Mouse (Mus musculus) brain, embryonic 14.5 days (tissue): ENCODE results near the gene Rtraf. TPM values are rescaled to one million over a fixed set of nuclear protein-coding genes. Genes with fewer than 3 reads are reported as not detected.
A peak's percentile ranks its signal among the peaks of the same experiment; 100 is the strongest.

Source experiments
- DNase-seq: peaks from one replicate; pipeline ENCODE4 v3.0.0-alpha.2; 2011; ENCODE audit warnings: low read depth
- CTCF ChIP-seq: fragments of 200-500 bp; IDR thresholded peaks from 2 replicates; pipeline ENCODE4 v1.5.1; 2012; ENCODE audit warnings: inconsistent platforms, mild to moderate bottlenecking, moderate library complexity, borderline replicate concordance; ENCODE audit not compliant: insufficient read depth, insufficient read length; ENCODE audit errors: extremely low read depth
- POLR2A ChIP-seq: fragments of 200-500 bp; IDR thresholded peaks from 2 replicates; pipeline ENCODE4 v1.6.1; 2012; ENCODE audit warnings: mild to moderate bottlenecking, inconsistent platforms, borderline replicate concordance; ENCODE audit not compliant: poor library complexity, insufficient read depth, insufficient read length, severe bottlenecking; ENCODE audit errors: extremely low read depth
- polyA plus RNA-seq: library from polyadenylated mRNA; depleted of rRNA; stranded (reverse); fragments of >200 nt; gene quantifications from 2 replicates; pipeline ENCODE4 v1.2.3, GENCODE M21; 2012

The Rtraf gene
- polyA plus RNA-seq, 1 experiment = 107 TPM

DNA sequence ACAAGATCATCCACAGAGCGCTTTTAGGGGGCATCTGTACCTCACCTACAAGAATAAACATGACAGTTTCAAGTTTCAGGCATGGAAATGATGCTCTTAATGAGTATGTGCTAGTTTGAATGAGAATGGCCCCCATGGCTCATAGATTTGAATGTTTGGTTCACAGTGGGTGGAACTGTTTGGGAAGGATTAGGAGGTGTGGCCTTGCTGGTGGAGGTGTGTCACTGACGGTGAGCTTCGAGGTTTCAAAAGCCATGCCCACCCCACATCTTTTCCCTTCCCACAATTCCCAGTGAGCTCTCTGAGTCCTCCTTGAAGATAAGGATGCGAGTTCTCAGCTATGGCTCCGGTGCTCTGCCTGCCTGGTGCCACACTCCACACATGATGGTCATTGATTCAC lies 1.9 kb downstream of the Rtraf start:
- no peak for DNase-seq
- TF ChIP-seq CTCF = no peak
- no peak for TF ChIP-seq POLR2A

DNA sequence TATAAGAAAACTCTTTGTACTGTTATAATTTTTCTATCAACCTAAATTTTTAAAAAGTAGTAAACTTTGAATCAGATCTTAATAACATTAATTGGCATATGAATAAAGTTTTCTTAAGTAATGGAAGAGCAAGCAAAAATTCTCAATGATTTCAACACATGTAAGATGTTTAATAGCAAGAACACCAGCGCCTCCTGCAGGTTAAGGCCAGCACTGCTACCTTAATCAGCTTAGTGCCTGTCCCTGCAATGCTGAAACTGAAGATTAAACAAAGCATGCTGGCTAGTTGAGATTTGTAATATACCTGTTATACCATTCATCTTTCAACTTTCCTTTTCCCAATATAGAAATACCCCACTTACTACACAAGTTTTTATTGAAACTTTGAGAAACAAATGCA lies 5.7 kb downstream of the Rtraf start:
- peak; percentile 83 for DNase-seq
- TF ChIP-seq CTCF = peak; percentile 82
- no peak for TF ChIP-seq POLR2A

DNA sequence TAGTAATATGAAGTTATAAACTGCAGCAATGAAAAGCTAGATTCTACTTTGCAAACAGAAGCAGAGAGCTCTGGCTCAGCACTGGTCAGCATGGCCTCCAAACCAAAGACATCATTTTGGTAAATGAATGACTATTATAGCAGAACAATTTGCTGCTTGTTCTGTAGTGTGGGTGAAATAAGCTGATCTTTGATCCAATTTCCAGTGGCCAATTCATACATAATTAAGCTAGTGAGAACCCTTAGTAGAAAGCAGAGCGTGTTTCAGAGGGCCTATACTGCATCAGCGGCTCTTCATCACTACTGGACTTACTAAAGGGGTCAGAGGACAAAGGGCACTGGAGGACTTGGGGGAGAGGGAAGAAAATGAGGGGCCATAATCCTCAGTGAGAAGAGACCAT lies 10.6 kb downstream of the Rtraf start:
- no peak for TF ChIP-seq CTCF
- no peak for TF ChIP-seq POLR2A
- no peak for DNase-seq

DNA sequence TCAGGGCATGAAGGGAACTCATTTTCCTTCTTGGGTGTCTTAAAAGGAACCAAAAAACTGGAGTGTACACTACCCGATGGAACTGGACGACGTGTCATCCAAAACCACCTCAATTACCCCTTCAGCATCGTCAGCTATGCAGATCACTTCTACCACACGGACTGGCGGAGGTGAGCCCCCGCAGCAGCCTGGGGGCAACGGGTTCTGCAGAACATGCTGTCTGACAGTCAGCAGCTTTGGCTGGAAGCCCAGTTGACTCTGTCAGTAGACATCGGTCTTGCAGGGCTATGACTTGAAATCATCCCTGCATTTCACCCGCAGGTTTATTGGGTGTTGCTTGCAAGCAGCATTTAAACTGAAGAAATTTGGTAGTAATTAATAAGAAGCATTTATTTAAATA lies 13.7 kb downstream of the Rtraf start:
- peak; percentile 57 for DNase-seq
- TF ChIP-seq CTCF = no peak
- TF ChIP-seq POLR2A = no peak

DNA sequence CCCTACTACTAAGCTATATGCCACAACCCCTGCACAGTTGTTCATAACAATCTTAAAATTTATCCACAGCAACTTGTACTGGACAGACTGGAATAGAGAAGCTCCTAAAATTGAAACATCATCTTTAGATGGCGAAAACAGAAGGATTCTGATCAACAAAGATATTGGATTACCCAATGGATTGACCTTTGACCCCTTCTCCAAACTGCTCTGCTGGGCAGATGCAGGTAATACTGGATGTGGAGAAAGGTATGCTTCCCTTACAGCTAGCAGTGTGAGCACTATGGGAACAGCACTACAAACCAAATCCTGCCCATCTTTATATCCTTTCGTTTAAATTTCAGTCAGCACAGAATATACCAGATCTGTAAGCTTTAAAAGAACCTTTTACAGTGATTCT lies 15.8 kb downstream of the Rtraf start:
- DNase-seq = no peak
- TF ChIP-seq POLR2A = no peak
- TF ChIP-seq CTCF = no peak

DNA sequence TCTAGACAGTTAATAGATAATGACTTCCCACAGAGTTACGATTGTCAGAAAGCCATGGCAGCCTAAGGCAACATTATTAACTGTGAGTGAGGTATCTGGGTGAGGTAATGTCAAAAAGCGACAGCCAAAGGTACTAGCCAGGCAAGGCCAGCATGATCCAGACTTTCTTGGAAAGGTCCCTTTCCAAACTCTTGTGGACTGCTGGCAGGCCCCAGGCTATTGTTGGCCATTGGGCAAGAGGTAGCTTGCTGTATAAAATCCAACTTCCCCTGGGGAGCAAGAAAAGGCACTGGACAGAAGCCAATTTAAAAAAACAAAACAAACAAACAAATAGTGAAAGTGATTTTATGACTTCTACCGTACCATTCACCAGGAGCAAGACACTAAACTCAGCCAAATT lies 16.3 kb downstream of the Rtraf start:
- DNase-seq = no peak
- TF ChIP-seq POLR2A (no peak), CTCF (no peak)

DNA sequence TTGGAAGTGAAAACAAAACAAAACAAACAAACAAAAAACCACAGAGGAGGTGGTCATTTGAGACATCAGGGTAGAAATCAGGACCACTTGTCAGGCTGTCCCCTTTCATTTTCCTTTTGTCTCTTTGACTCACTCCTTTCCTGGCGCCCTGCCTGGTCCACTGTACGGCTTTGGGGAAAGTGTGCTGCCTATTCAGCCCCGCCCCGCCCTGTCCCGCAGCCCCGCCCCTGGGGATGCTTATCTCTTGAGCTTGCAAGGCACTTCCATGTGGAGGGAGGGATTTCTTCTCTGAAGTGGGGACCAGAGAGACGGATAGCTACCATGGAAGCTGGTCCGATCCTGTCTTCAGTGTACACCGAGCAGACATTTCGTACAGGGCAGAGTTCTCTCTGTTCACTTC lies 20.0 kb downstream of the Rtraf start:
- TF ChIP-seq CTCF (no peak), POLR2A (no peak)
- peak; percentile 69 for DNase-seq

DNA sequence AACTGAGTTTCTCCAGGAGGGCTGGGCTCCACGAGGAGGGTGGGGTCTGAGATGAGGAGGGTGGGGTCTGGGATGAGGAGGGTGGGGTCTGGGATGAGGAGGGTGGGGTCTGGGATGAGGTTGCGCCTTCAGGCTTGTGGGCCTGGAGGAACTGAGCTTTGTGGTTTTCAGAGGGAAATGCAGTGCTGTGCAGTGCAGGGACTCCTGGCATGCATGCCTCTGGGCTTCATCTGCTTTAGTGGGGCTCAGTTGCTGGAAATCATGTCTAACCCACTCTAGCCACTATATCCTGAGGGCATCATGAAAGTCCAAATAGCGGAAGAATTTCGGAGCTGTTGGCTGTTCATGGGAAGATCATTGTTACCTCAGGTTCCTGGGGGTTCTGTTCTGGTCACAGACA lies 20.4 kb downstream of the Rtraf start:
- TF ChIP-seq POLR2A (no peak), CTCF (no peak)
- no peak for DNase-seq

DNA sequence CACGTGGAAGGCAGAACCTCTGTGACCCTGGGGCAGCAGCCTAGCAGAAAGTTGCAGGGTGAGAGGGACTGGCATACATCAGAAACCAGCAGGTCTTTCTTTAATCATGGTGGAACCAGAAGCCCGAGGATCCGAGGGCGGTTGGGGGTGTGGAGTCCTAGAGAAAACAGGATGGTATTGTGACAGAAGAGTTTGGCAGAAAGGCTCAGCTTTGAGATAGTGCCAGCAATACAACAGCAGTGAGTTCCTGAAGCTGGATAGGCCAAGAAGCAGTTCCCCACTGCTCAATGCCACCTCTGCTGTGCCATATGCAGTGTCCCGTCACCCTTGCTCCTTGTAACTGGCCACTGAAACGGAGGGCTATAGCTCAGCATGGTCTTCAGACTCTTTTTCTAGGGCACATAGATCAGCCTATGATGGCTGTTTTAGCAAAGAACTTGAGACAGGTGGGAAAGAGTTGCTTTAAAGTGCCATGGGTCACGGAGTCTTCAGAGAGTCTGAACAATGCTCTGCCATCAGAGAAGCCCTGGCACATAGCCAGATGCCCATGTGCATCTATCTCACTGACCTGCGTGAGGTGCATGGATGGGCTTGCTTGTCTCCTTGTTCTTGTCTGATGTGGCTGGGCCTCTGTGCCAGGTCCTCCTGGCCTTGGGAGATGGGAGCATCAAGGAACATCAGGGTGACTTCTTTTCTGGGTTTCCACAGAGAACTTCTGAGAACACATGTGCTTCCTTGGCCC lies 22.0 kb downstream of the Rtraf start:
- no peak for DNase-seq
- no peak for TF ChIP-seq POLR2A
- no peak for TF ChIP-seq CTCF

DNA sequence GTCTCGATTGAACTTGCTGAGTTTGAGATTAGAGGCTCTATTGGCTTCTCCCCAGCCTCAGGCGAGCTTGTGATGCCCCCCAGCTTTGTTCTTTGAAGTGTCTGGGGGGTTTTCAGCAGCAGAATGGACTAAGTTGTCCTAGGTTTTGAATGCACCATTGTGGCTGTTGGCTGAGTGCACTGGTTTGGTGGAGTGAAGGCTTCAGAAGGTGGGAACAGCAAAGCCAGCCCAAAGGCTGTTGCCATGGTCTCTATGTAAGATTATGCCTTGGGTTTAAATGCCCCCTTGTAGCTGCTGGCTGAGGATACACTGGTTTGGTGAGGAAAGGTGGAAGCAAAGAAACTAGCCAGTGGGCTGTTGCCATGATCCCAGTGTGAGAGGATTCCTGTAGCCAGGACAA lies 23.1 kb downstream of the Rtraf start:
- TF ChIP-seq CTCF (no peak), POLR2A (no peak)
- DNase-seq = no peak

DNA sequence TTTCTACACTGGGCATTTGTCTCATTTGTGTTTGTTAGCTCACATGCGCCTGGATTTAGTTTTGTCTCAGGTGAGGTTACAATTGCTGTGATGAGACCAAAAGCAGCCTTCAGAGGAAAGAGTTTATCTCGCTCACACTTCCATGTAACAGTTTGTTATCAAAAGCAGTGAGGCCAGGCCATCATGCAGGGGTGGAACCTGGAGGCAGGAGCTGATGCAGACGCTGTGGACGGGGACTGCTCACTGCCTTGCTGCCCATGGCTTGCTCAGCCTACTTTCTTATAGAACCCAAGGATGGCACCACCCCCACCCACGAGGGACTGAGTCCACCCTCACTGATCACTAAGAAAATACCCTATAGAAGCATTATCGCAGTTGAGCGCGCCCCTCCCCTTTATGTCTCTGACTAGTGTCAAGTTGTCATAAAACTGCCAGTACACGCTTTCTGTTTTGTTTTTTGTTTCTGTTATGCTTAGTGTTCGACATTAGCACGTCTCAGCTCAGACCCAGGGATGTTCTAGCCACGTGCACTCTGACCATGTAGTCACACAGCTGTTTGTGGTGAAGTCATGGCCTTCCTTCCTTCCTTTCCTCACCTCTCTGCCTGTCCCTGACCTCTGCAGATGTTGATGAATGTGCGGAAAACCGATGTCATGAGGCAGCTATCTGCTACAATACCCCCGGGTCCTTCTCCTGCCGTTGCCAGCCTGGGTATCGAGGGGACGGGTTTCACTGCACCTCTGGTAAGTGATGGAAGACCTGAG lies 26.9 kb downstream of the Rtraf start:
- DNase-seq = no peak
- no peak for TF ChIP-seq CTCF
- no peak for TF ChIP-seq POLR2A

DNA sequence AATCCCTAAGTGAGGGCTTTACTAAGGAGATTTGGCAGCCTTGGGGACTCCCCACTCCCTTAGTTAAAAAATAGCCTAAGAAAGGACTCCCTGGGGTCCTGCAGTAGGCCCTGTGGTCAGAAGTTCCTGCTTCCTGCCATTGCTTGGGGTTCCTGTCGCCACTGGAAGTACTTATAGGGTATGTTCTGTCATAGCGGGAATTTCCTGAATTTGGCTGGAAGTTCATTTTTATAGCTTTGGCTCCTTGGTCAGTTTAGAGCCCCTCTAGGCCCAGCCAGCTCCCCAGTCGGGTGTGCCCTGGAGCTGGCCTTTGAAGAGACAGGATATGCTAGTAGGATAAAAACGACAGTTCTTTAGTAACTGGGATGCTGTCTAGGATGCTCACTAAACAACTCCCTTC lies 28.7 kb downstream of the Rtraf start:
- TF ChIP-seq CTCF = no peak
- TF ChIP-seq POLR2A = no peak

DNA sequence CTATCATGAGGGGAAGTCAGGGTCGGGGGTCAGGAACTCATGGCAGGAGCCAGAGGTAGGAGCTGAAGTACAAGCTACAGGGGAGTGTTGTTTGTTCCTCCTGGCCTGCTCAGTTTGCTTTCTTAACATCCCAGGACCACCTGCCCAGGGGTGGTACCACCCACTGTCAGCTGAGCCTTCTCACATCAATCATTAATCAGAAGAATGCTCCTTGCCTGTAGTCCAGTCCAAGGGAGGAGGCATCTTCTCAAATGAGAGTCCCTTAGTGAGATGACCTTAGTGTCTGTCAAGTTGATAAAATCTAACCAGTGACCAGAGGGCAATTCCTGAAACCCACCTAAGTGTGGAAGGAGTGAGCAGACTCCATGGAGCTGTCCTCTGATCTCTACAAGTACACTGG lies 35.2 kb downstream of the Rtraf start:
- DNase-seq = no peak
- TF ChIP-seq CTCF (no peak), POLR2A (no peak)

More for the DNA sequence above, 28.7 kb downstream of the Rtraf start:
- DNase-seq = no peak
